Mouse (Mus musculus) Muller cell, postnatal 12 days (primary cell): ENCODE measurements around the gene Vmn1r143.
"Not testable (repeated sequence)": the region's sequence is repeated elsewhere in the genome, so short reads cannot be mapped to it uniquely, and the experiment has no call there.

Source experiments
- DNase-seq: peaks from one replicate; pipeline ENCODE4 v3.0.0-alpha.2; 2015; ENCODE audit errors: inconsistent ontology term

Vmn1r143 gene

GRCm38 (mm10) chr7:22189077-22189476 is at the start of gene Vmn1r143:
Gene Vmn1r143 (plus strand): TSS chr7:22189377.
- DNase-seq: not testable (repeated sequence)

- not testable (repeated sequence) for DNase-seq
Measured at GRCm38 (mm10) chr7:22163935-22164334, 25.2 kb upstream of the Vmn1r143 start, which contains the start of gene Vmn1r142. Gene Vmn1r142 (minus strand): TSS chr7:22164035.

GRCm38 (mm10) chr7:22201164-22201563 is 12.0 kb downstream of the Vmn1r143 start, which contains the start of gene Gm8653:
Gene Gm8653 (minus strand): TSS chr7:22201264.
- DNase-seq: not testable (repeated sequence)

DNA sequence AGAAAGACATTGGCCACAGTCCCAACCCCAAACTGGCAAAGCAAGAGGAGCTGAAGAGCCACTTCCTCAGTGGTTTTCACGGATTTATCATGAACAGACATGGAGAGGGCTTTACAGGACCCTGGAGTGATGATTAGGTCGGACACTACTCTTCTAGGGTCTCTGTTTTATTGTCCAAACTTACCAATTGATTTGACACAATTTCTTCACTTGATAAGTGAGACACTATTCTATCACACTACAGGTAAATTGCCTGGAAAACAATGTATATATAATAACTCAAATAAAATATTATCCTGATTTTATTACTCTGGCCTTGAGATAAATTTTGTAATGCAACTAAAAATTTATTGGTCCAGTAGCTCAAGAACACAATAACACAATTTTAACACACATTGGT is 40.2 kb downstream of the Vmn1r143 start, which contains the start of gene Gm8453:
Gene Gm8453, minus strand, starts transcription at position 101 of the 400 bp plus-strand sequence.
- not testable (repeated sequence) for DNase-seq
